8 mouse cellular contexts compared by ENCODE assay signal in the genomic region with DNA sequence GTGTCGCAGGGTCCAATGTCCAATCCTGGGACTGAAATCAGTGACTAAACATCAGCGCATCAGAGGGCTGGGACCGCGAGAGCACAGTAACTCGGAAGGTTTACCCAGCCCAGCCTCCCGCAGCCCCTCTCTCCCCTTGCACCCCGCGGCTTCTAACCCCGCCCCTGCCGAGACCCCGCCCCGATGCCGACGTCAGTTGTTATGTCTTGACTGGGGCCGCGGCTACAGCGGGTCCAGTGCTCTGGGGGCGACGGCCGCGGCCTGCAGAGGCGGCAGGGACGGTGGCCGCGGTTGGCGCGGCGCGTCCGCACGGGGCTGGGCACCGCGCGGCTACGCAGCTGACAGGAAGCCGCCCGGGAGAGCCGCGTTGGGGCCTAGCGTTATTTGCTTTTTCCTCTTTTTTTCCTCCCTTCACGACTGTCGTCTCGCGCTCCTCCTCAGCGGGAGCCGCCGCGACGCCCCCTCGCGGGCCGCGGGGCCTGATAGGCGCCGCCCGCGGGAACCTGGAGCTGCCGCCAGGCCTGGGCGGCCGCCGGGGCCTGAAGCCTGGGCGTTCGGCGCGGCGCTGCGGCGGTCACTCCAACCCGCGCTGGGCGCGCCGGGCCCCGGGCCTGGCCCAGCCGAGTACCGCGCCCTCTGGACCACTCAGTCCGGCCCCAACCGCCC. TPM values are rescaled to one million over a fixed set of nuclear protein-coding genes. Genes with fewer than 3 reads are reported as not detected.
DNase-seq lines count a peak whose midpoint lies in the region; ATAC-seq and TF ChIP-seq lines count a peak whose summit lies in the region.

Gene Rnf103, plus strand, starts transcription at position 220 of the 666 bp plus-strand sequence.

- H3K27ac ChIP-seq in heart, embryonic 12.5 days (ENCODE audit: poor library complexity, severe bottlenecking) = peak within 1 kb of the TSS; percentile 100
- peak within 1 kb of the TSS; percentile 99 for H3K27ac ChIP-seq in kidney, postnatal 0 days
- H3K27ac ChIP-seq in liver, embryonic 11.5 days (ENCODE audit: low read depth, low read length) = peak within 1 kb of the TSS; percentile 93
- H3K27ac ChIP-seq in stomach, embryonic 14.5 days (ENCODE audit: low read length) = peak within 1 kb of the TSS; percentile 98

- ATAC-seq in heart, embryonic 12.5 days (ENCODE audit: insufficient number of reproducible peaks, low FRiP score) = peak; percentile 98
- ATAC-seq in kidney, postnatal 0 days (replicated peaks; ENCODE audit: low FRiP score, low read depth) = peak; percentile 98
- peak; percentile 95 for ATAC-seq in liver, embryonic 11.5 days (replicated peaks; ENCODE audit: low FRiP score)
- peak; percentile 96 for ATAC-seq in stomach, embryonic 14.5 days (ENCODE audit: insufficient number of reproducible peaks, insufficient read depth, low FRiP score, low read depth)

- no peaks in the 10 kb centered on the region for H3K9me3 ChIP-seq in erythroblast, embryonic 14.5 days (ENCODE audit: control insufficient read depth, low read length)
- H3K9me3 ChIP-seq in heart, embryonic 12.5 days (replicated peaks) = no peaks in the 10 kb centered on the region
- H3K9me3 ChIP-seq in kidney, postnatal 0 days (replicated peaks; ENCODE audit: low read length) = no peaks in the 10 kb centered on the region
- no peaks in the 10 kb centered on the region for H3K9me3 ChIP-seq in liver, embryonic 11.5 days (ENCODE audit: control insufficient read depth, low read length)
- no peaks in the 10 kb centered on the region for H3K9me3 ChIP-seq in stomach, embryonic 14.5 days (ENCODE audit: control insufficient read depth, low read depth, low read length)

- WGBS in heart, embryonic 12.5 days = under 1% methylated on average over 79 of the region's 79 CpGs
- under 1% methylated on average over 73 of the region's 79 CpGs for WGBS in kidney, postnatal 0 days
- under 1% methylated on average over 77 of the region's 79 CpGs for WGBS in liver, embryonic 11.5 days
- WGBS in stomach, embryonic 14.5 days = 0% methylated on average over 51 of the region's 79 CpGs

- H3K36me3 ChIP-seq in C2C12 (ENCODE audit: control insufficient read depth, insufficient read depth) = peaks cover 5% of the 10 kb centered on the region
- peaks cover 13% of the 10 kb centered on the region for H3K36me3 ChIP-seq in erythroblast, embryonic 14.5 days (ENCODE audit: control insufficient read depth)
- peaks cover 9% of the 10 kb centered on the region for H3K36me3 ChIP-seq in heart, embryonic 12.5 days
- H3K36me3 ChIP-seq in kidney, postnatal 0 days (ENCODE audit: insufficient read depth, low read length) = no peaks in the 10 kb centered on the region
- H3K36me3 ChIP-seq in liver, embryonic 11.5 days (ENCODE audit: control insufficient read depth, insufficient read depth, low read length) = no peaks in the 10 kb centered on the region; the same call in 1 of the 2 replicates
- no peaks in the 10 kb centered on the region for H3K36me3 ChIP-seq in stomach, embryonic 14.5 days (ENCODE audit: control insufficient read depth, insufficient read depth, low read length)

- peak within 1 kb of the TSS; percentile 92 for H3K4me2 ChIP-seq in heart, embryonic 12.5 days
- H3K4me2 ChIP-seq in kidney, postnatal 0 days (ENCODE audit: low read length) = peak within 1 kb of the TSS; percentile 68
- peak within 1 kb of the TSS; percentile 92 for H3K4me2 ChIP-seq in liver, embryonic 11.5 days
- peak within 1 kb of the TSS; percentile 81 for H3K4me2 ChIP-seq in stomach, embryonic 14.5 days (replicated peaks; ENCODE audit: low read depth, low read length)

- peaks cover 24% of the 10 kb centered on the region for H3K4me1 ChIP-seq in erythroblast, embryonic 14.5 days (ENCODE audit: control insufficient read depth)
- H3K4me1 ChIP-seq in heart, embryonic 12.5 days (replicated peaks) = peaks cover 6% of the 10 kb centered on the region
- peaks cover 11% of the 10 kb centered on the region; the same call in 1 of the 2 replicates for H3K4me1 ChIP-seq in kidney, postnatal 0 days (replicated peaks; ENCODE audit: insufficient read depth, low read length)
- H3K4me1 ChIP-seq in liver, embryonic 11.5 days (replicated peaks; ENCODE audit: control insufficient read depth, insufficient read depth, low read length) = peaks cover 13% of the 10 kb centered on the region
- peaks cover 11% of the 10 kb centered on the region for H3K4me1 ChIP-seq in stomach, embryonic 14.5 days (ENCODE audit: control insufficient read depth, insufficient read depth, low read length)

- peak; percentile 99 for TF ChIP-seq POLR2A in brain, embryonic 14.5 days (IDR thresholded peaks at IDR 0.05; ENCODE audit: borderline replicate concordance, extremely low read depth, insufficient read depth, insufficient read length, poor library complexity, severe bottlenecking)

- no peaks in the 10 kb centered on the region for H3K27me3 ChIP-seq in C2C12 (ENCODE audit: control insufficient read depth, insufficient read depth, insufficient read length)
- peaks cover 18% of the 10 kb centered on the region for H3K27me3 ChIP-seq in erythroblast, embryonic 14.5 days (ENCODE audit: control insufficient read depth)
- H3K27me3 ChIP-seq in heart, embryonic 12.5 days (replicated peaks) = no peaks in the 10 kb centered on the region
- H3K27me3 ChIP-seq in kidney, postnatal 0 days (ENCODE audit: insufficient read depth, low read length) = no peaks in the 10 kb centered on the region
- no peaks in the 10 kb centered on the region for H3K27me3 ChIP-seq in liver, embryonic 11.5 days (replicated peaks; ENCODE audit: control insufficient read depth, insufficient read depth, low read length)
- no peaks in the 10 kb centered on the region for H3K27me3 ChIP-seq in stomach, embryonic 14.5 days (ENCODE audit: control insufficient read depth, insufficient read depth, low read length)

- H3K79me3 ChIP-seq in C2C12 (ENCODE audit: low read depth) = peaks cover 3% of the 10 kb centered on the region

- H3K79me2 ChIP-seq in C2C12 (ENCODE audit: control insufficient read depth, insufficient read depth) = peaks cover 21% of the 10 kb centered on the region

- peak; percentile 34 for TF ChIP-seq CTCF in C2C12 (IDR thresholded peaks at IDR 0.05; ENCODE audit: control insufficient read depth, insufficient read depth, insufficient read length)
- peak; percentile 12; the same call in 1 of the 2 replicates for TF ChIP-seq CTCF in brain, embryonic 14.5 days (IDR thresholded peaks at IDR 0.05; ENCODE audit: borderline replicate concordance, extremely low read depth, insufficient read depth, insufficient read length)
- TF ChIP-seq CTCF in kidney, postnatal 0 days (IDR thresholded peaks at IDR 0.05; ENCODE audit: low read depth) = peak; percentile 22; the same call in 1 of the 2 replicates

- H3K4me3 ChIP-seq in C2C12 (ENCODE audit: insufficient read depth, poor library complexity, severe bottlenecking) = peak within 1 kb of the TSS; percentile 48
- peak within 1 kb of the TSS; percentile 93 for H3K4me3 ChIP-seq in erythroblast, embryonic 14.5 days (replicated peaks)
- peak within 1 kb of the TSS; percentile 98 for H3K4me3 ChIP-seq in heart, embryonic 12.5 days
- H3K4me3 ChIP-seq in kidney, postnatal 0 days (replicated peaks; ENCODE audit: low read depth, low read length) = peak within 1 kb of the TSS; percentile 67
- H3K4me3 ChIP-seq in liver, embryonic 11.5 days (ENCODE audit: low read depth, low read length) = peak within 1 kb of the TSS; percentile 84
- peak within 1 kb of the TSS; percentile 94 for H3K4me3 ChIP-seq in stomach, embryonic 14.5 days (ENCODE audit: low read depth, low read length)

- DNase-seq in brain, embryonic 14.5 days (ENCODE audit: low read depth) = peak; percentile 98
- DNase-seq in kidney, postnatal 0 days (ENCODE audit: low spot score) = peak; percentile 98
- peak; percentile 98 for DNase-seq in liver, embryonic 11.5 days (ENCODE audit: low spot score)
- DNase-seq in naive thymus-derived CD4-positive, alpha-beta T cell, adult 2 months (ENCODE audit: low read depth) = peak; percentile 94

- peak within 1 kb of the TSS; percentile 93 for H3ac ChIP-seq in C2C12 (ENCODE audit: control insufficient read depth, insufficient read length, low read depth)

- H3K9ac ChIP-seq in heart, embryonic 12.5 days = peak within 1 kb of the TSS; percentile 99
- H3K9ac ChIP-seq in kidney, postnatal 0 days (ENCODE audit: low read depth, low read length) = peak within 1 kb of the TSS; percentile 95
- peak within 1 kb of the TSS; percentile 92 for H3K9ac ChIP-seq in liver, embryonic 11.5 days (ENCODE audit: low read depth, low read length)
- peak within 1 kb of the TSS; percentile 97 for H3K9ac ChIP-seq in stomach, embryonic 14.5 days (replicated peaks; ENCODE audit: low read depth, low read length)

TF ChIP-seq in C2C12, 6 proteins besides CTCF, POLR2A, EP300 and RAD21:
- TF ChIP-seq MAX (IDR thresholded peaks at IDR 0.05) (no peak), MYOD1 (IDR thresholded peaks at IDR 0.05; ENCODE audit: control insufficient read depth, insufficient read length, low read depth) (no peak), FOSL1 (IDR thresholded peaks at IDR 0.05; ENCODE audit: insufficient read depth, low read length, poor library complexity, severe bottlenecking) (no peak), CEBPB (IDR thresholded peaks at IDR 0.05; ENCODE audit: low read depth) (no peak), USF1 (IDR thresholded peaks at IDR 0.05; ENCODE audit: low read depth) (no peak), MYOG (IDR thresholded peaks at IDR 0.05; ENCODE audit: control insufficient read depth, extremely low read depth, insufficient read length) (no peak)

RNA-seq across cellular contexts. Expression of gene Rnf103, which starts in this region (rescaled TPM):
- 4.5 TPM for polyA plus RNA-seq in C2C12 (2012; fragmentation: generic; extraction: Trizol)
- polyA plus RNA-seq in brain, embryonic 14.5 days (2012; rRNA removed) = 23.5 and 25.1 TPM in 2 replicates
- polyA plus RNA-seq in erythroblast, embryonic 14.5 days (2012) = 0.36 and 0.44 TPM in 2 replicates
- polyA plus RNA-seq in heart, embryonic 12.5 days (2016; fragmentation: Nextera tagmentation; extraction: Ambion mirVana) = 20.7 and 21.6 TPM in 2 replicates
- 19.9 and 22.2 TPM in 2 replicates for polyA plus RNA-seq in kidney, postnatal 0 days (2015; fragmentation: Nextera tagmentation; extraction: Ambion mirVana)
- 13.6 and 13.7 TPM in 2 replicates for polyA plus RNA-seq in liver, embryonic 11.5 days (2014; fragmentation: Nextera tagmentation; extraction: Ambion mirVana)
- 21.7 and 27.3 TPM in 2 replicates for polyA plus RNA-seq in stomach, embryonic 14.5 days (2014; fragmentation: Nextera tagmentation; extraction: Ambion mirVana)

Comparison
In these comparisons a context has a peak if more than half of its experiments do, and no peak if none do; other contexts are left out.
1. Peak in every context shown above with its lines: DNase-seq, ATAC-seq, H3K4me3 ChIP-seq and H3K27ac ChIP-seq.
2. H3K4me3 ChIP-seq: peak in every context shown above with its lines; median percentile 98 in heart, embryonic 12.5 days; 94 in stomach, embryonic 14.5 days; 93 in erythroblast, embryonic 14.5 days; 84 in liver, embryonic 11.5 days; 67 in kidney, postnatal 0 days; 48 in C2C12.